Mouse (Mus musculus) cerebellum, adult 2 months (tissue): ENCODE measurements around the gene Arhgef18. TPM values are rescaled to one million over a fixed set of nuclear protein-coding genes. Genes with fewer than 3 reads are reported as not detected.

Experiments
- DNase-seq, 2 experiments: peaks; one replicate each; pipeline ENCODE4 v3.0.0; 2021
- H3K27ac ChIP-seq: fragments of 200-500 bp; 2 replicates; pipeline ENCODE4 v1.5.1; 2012; ENCODE audit warnings: low read length, control low read depth, inconsistent platforms; ENCODE audit not compliant: insufficient read depth
- H3K27me3 ChIP-seq: fragments of 200-500 bp; 2 replicates; pipeline ENCODE4 v1.6.1; 2012; ENCODE audit warnings: inconsistent platforms, mild to moderate bottlenecking, low read length, moderate library complexity; ENCODE audit not compliant: control insufficient read depth, insufficient read depth
- H3K4me1 ChIP-seq: fragments of 200-500 bp; 2 replicates; pipeline ENCODE4 v1.6.1; 2011; ENCODE audit warnings: low read length; ENCODE audit not compliant: control insufficient read depth, insufficient read depth
- H3K4me3 ChIP-seq: fragments of 200-500 bp; replicated peaks from 2 replicates; pipeline ENCODE3; 2011; ENCODE audit warnings: mild to moderate bottlenecking, low read depth, low read length, control low read depth; ENCODE audit not compliant: insufficient read depth
- CTCF ChIP-seq: fragments of 200-500 bp; IDR thresholded peaks from 2 replicates; pipeline ENCODE4 v1.5.1; 2011; ENCODE audit warnings: low read depth, mild to moderate bottlenecking, control low read depth, low read length, moderate library complexity, borderline replicate concordance; ENCODE audit not compliant: insufficient read depth
- POLR2A ChIP-seq: fragments of 200-500 bp; IDR thresholded peaks from 2 replicates; pipeline ENCODE4 v1.6.1; 2011; ENCODE audit warnings: low read length, control low read depth, borderline replicate concordance; ENCODE audit not compliant: insufficient read depth
- WGBS: fragments of 180-500 bp; shearing (Covaris S2); methylation state at CpG from one replicate; pipeline ENCODE4 v1.1.7; 2018; 5-methylcytosine and 5-hydroxymethylcytosine counted together
- polyA plus RNA-seq: library from polyadenylated mRNA; depleted of rRNA; stranded (reverse); fragments of >200 nt; gene quantifications from 2 replicates; pipeline ENCODE4 v1.2.3, GENCODE M21; 2012; rRNA removed

The Arhgef18 gene
- 31.2 and 34.0 TPM in 2 replicates for polyA plus RNA-seq

- WGBS, result 1% methylated on average over 48 of the region's 48 CpGs
- peak; percentile 62; the same call in 1 of the 2 replicates for TF ChIP-seq POLR2A
- no peak for TF ChIP-seq CTCF
- Histone ChIP-seq H3K4me3 (peak within 1 kb of the TSS; percentile 94), H3K4me1 (peaks cover 4% of the 10 kb centered on the region; the same call in 1 of the 2 replicates), H3K27me3 (no peaks in the 10 kb centered on the region), H3K27ac (no peak within 1 kb of the TSS)
- peak; percentile 84 to 85 for DNase-seq
These were observed at the start of gene Arhgef18 for GRCm38 (mm10) chr8:3392771-3393710. Gene Arhgef18 (plus strand): TSS chr8:3393006.

GRCm38 (mm10) chr8:3345337-3345736, 47.5 kb upstream of the Arhgef18 start:
- Histone ChIP-seq H3K27ac (no peak overlapping the region), H3K4me3 (no peak overlapping the region), H3K4me1 (no peaks in the 10 kb centered on the region), H3K27me3 (no peaks in the 10 kb centered on the region)
- no peak for TF ChIP-seq CTCF
- no peak for TF ChIP-seq POLR2A
- WGBS, result 94% methylated on average over 6 of the region's 6 CpGs
- no peak for DNase-seq

GRCm38 (mm10) chr8:3346691-3347413, 46.0 kb upstream of the Arhgef18 start:
- no peak overlapping the region for H3K4me3 ChIP-seq
- TF ChIP-seq CTCF (no peak), POLR2A (no peak)
- WGBS, result 87% methylated on average over 5 of the region's 5 CpGs
- DNase-seq, result no peak
- H3K27ac ChIP-seq, result no peak overlapping the region
- no peaks in the 10 kb centered on the region for H3K4me1 ChIP-seq
- H3K27me3 ChIP-seq, result no peaks in the 10 kb centered on the region

DNA sequence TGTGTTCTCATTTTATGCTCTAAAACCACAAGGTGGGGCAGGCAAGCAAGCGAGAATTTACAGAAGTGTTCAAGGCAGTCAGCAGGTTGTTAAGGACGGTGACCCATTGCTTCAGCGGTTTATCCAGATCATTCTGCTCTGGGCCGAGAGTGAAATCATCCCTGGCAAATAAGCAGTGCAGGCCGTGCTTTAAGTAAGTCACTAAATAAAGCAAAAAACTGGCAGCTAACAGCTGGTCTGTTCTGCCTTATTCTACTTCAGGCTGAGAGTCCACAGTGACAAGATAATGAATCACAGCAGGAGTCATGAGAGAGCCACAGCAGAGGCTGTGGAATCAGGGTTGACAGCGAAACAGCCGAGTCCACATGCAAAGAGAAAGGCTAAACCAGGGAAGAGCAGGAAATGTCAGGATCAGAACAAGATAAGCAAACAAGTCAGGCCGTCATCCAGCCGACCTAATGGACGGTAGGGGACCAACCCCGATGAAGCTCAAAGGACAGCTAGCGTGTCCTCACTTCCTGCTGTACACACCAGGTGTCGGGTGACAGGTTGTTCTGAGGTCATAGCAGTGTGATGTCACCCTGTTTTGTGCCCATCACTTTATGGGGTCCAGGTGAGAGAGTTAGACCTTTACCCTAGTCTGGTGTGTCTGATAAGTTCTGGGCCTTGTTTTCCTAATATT, 44.5 kb upstream of the Arhgef18 start:
- Histone ChIP-seq H3K27me3 (no peaks in the 10 kb centered on the region), H3K27ac (no peak overlapping the region), H3K4me1 (no peaks in the 10 kb centered on the region), H3K4me3 (no peak overlapping the region)
- no peak for DNase-seq
- TF ChIP-seq CTCF (no peak), POLR2A (no peak)
- WGBS, result 23% methylated on average over 13 of the region's 13 CpGs

DNA sequence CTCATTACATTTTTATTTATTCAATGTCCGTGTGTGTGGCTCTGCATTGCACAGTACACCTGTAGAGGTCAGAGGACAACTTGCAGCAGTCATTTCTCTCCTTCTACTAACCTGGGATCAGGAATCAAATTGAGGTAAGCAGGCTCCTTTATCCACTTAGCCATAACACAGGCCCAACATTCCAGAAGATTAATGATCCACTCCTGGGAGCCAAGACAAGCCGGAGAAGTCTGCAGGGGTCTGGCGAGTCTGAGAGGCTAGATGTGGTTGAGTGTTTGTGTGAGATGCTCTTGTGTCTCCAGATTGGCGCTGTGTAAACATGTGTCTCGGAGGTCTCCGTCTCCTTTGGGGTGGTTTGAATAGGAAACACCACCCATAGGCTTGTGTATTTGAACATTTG, 42.1 kb upstream of the Arhgef18 start:
- no peak overlapping the region for H3K4me3 ChIP-seq
- no peaks in the 10 kb centered on the region for H3K27me3 ChIP-seq
- WGBS, result 58% methylated on average over 6 of the region's 6 CpGs
- no peak for TF ChIP-seq CTCF
- TF ChIP-seq POLR2A, result no peak
- no peaks in the 10 kb centered on the region for H3K4me1 ChIP-seq
- no peak for DNase-seq
- H3K27ac ChIP-seq, result no peak overlapping the region

GRCm38 (mm10) chr8:3352715-3353114, 40.1 kb upstream of the Arhgef18 start:
- no peaks in the 10 kb centered on the region for H3K4me1 ChIP-seq
- 84% methylated on average over 6 of the region's 6 CpGs for WGBS
- H3K27me3 ChIP-seq, result no peaks in the 10 kb centered on the region
- H3K27ac ChIP-seq, result no peak overlapping the region
- no peak for DNase-seq
- H3K4me3 ChIP-seq, result no peak overlapping the region
- TF ChIP-seq CTCF, result no peak
- no peak for TF ChIP-seq POLR2A

DNA sequence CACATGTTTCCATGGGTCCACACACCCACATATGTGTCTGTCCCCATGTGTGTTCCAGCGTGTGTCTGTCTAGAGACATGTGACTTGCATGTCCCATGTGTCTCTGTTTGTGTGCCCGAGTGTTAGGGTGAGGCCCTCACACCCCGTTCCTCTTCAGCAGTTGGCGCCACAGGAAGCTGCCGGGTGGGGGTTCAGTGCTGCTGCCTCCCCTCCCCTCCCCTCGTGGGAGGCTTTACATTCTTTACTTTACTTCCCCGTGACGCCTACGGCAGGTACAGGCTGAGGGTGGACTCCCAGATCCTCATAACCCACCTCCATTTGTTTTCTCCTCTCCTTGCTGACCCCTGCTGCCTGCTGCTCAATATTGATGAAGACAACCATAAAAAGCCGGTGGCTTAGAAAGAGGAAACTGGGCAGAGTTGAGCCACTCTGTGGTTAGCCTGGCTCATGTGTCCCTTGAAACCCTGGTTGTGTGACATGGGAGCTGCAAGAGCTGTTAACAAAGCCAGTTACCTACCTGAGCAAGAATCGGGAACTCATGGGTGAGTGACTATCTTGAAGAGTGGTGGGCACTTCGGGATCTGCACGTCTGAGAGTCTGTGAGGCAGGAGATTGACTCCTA, 39.5 kb upstream of the Arhgef18 start, which contains the start of gene A430078G23Rik:
Gene A430078G23Rik (plus strand): TSS at position 227 of the 622 bp plus-strand sequence.
- Histone ChIP-seq H3K4me3 (no peak within 1 kb of the TSS), H3K27ac (no peak within 1 kb of the TSS), H3K27me3 (no peaks in the 10 kb centered on the region), H3K4me1 (no peaks in the 10 kb centered on the region)
- DNase-seq, result no peak
- WGBS, result 78% methylated on average over 13 of the region's 13 CpGs
- TF ChIP-seq CTCF (no peak), POLR2A (no peak)
